Mouse (Mus musculus) G1E (cell line): Measurements from ENCODE around the gene Pagr1a.

Experiments used
- CTCF ChIP-seq: IDR thresholded peaks from 2 replicates; pipeline ENCODE4 v1.5.1; 2012; ENCODE audit warnings: low read depth, low read length, inconsistent platforms, mixed read lengths
- GATA2 ChIP-seq: IDR thresholded peaks from 2 replicates; pipeline ENCODE4 v1.6.1; 2012; ENCODE audit warnings: low read depth, low read length, inconsistent platforms, borderline replicate concordance
- TAL1 ChIP-seq: conservative IDR thresholded peaks from 2 replicates; pipeline ENCODE4 v1.6.1; 2012; ENCODE audit warnings: low read depth, low read length, inconsistent platforms, mixed read lengths

- no peak for TF ChIP-seq CTCF
- TF ChIP-seq TAL1: no peak
- TF ChIP-seq GATA2: no peak
Observed at GRCm38 (mm10) chr7:127016481-127016485, 869 bp downstream of the Pagr1a start, which contains the start of gene Pagr1b.
